Mouse (Mus musculus): Measurements from ENCODE around the gene Zfp945.

GRCm38 (mm10) chr17:22817471-22818198 lies 49.3 kb downstream of the Zfp945 start:
- TF ChIP-seq EP300 (IDR thresholded peaks at IDR 0.05) (peak; percentile 18; the same call in 1 of the 2 replicates), CTCF (IDR thresholded peaks at IDR 0.05) (no peak)

Data from lung, postnatal 0 days (tissue).